Mouse (Mus musculus): Measurements from ENCODE around the gene Samhd1. TPM values are rescaled to one million over a fixed set of nuclear protein-coding genes. Genes with fewer than 3 reads are reported as not detected.

The Samhd1 gene
- total RNA-seq, 2 experiments from 2014 or later: 12.0 to 14.1 TPM

DNA sequence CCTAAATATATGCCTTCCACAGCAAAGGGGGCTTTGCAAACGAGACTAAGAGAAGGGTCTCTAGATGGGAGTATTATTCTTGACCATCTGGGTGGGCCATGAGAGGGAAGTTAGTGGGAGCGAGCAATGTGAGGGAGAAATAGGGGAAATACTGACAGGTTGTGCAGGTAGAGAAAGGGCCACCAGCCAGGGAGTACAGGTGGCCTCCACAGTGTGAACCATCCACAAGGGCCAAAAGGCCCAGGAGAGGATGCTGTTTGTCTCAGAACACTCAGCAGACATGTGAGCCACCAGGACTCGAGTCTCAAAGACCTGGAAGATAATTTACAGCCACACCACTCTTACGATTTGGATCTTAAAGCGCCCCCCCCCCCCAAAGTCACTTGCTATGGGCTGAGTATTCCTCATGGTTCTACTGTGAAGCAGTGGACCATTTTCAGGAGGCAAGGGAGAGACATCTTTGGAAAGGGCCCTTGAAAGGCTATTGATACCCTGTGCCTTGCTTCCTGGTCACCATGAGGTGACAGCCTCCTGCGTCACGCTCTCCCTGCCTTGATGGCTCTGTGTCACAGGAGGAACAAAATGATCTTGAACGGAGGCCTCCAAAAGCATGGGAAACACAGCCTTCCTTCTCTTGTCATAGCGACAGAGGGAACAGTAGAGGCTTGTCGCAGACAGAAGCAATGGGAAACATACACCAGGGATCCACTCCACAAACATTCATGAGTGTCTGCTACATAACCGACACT lies 74.3 kb downstream of the Samhd1 start:
- intact Hi-C loops (cut with DNase I): no loop called here
- DNase-seq (ENCODE audit: low spot score in 2 of 2): no peak

DNA sequence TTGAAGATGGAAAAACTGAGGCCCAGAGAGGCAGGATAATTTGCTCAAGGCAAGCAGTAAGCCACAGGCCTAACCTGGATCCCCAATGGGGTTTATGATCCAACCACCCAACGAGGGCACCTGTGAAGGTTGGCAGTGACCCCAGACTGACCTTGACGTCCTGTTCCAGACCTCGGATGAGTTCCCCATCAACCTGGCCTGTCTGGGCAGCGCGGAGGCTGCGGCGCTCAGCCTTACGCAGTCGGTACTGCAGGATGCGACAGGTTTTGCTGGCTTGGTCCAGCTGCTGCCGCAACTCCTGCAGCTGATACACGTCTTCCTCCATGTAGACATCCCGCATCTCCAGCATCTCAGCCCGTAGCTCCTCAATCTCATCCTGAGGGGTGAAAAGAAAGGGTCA lies 75.0 kb downstream of the Samhd1 start:
- intact Hi-C loops (cut with DNase I): no loop called here

DNA sequence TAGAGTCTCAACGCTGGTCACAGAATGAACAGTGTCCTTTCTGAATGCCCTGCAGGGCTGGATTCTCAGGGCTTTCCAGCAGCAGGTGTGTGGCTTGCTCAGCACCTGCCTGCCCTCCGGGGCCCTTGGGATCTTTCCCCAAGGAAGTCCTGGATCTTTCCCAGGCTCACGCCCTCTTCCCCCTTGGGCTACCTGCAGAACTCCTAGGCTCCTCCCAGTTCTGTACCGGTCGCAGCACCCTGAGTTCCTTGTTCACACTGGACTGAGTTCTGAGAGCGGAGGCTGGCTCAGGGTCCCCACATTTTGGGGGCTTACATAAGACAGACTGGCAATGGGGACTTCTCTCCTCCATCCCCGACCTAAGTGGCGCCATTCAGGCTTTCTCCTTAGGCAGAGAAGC lies 75.9 kb downstream of the Samhd1 start:
- intact Hi-C loops (cut with DNase I): no loop called here
- DNase-seq (ENCODE audit: low spot score in 2 of 2): no peak

More for the DNA sequence above, 75.0 kb downstream of the Samhd1 start:
- no peak for DNase-seq (ENCODE audit: low spot score in 2 of 2)

DNA sequence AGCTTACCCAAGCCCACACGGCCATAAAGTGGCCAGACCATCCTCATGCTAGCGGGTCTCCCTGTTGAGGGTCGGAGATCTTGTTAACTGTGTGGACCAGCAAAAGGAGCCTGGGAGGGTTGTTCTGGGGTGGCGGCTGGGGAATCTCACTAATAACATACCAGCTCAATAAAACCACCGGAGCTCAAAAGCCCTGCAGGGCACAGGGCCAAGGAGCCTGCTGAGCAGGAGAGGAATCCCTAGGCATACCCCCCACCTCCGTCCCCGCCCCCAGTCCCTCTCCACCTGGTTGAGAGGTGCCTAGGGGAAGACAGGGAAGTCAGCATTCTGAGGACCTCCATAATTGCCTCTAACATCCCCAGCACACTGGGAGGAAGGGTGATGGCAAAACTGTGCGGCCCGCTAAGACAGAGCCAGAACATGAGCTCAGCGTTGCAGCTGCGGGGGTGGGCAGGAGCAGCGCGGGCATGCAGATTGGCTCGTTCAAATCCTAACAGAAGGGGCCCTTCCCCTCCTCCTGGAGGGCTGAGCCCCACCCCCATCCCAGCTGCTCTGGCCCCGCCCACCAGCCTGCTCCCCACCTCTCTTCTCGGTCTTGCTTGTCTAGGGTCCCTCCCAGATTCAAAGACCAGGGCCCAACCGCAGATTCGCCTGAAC lies 76.6 kb downstream of the Samhd1 start:
- intact Hi-C loops (cut with DNase I): no loop called here
- peak; percentile 80 to 91 for DNase-seq (ENCODE audit: low spot score in 2 of 2)

DNA sequence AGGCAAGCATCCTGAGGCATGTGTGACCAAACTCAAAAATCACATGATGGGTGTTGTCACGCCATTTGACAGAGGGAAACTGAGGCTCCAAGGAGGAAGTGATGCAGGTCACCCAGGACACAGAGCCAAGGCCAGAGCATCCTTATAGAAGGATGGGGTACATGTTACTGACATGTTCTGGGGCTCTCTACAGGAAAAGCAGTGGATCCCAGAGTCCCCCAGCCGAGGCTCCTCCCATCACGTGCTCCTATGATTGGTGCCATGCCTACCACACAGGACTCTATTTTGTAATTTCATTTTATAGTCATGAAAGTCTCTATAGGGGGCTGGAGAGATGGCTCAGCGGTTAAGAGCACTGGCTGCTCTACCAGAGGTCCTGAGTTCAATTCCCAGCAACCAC lies 77.3 kb downstream of the Samhd1 start:
- intact Hi-C loops (cut with DNase I): no loop called here
- no peak for DNase-seq (ENCODE audit: low spot score in 2 of 2)

DNA sequence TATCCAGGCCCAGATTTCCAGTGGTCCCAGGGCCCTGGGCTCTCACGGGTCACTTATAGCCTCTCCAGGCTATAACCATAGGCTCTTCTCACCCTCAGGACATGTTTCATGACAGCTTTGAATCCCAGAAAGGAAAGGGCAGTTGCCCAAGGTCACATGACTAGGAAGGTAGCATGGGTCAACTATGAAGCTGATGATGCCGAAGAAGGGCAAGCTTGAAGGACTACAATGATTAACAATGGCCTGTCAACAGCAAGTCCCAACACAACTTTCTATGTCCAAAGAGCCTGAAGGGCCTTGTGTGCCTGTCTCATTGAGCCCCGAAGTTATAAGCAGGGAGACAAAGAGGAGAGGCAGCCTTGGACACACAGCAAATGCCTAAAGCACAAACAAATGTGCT lies 77.9 kb downstream of the Samhd1 start:
- DNase-seq (ENCODE audit: low spot score in 2 of 2): no peak
- intact Hi-C loops (cut with DNase I): no loop called here

DNA sequence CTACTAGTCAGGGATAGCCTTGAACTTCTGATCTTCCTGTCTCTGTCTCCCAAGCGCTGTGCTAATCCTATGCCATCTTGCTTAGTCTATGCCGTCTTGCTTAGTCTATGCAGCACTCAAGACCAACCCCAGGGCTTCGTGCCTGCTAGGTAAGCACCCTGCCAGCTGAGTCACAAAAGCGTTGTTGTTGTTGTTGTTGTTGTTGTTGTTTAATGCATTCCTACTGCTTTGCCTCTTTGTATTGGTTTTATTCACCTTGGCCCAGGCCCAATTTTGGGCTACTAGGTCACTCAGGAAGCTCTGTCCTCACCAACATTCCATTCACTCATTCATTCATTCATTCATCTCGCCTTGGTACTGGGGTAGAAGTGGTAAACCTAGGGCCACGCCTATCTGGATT lies 79.3 kb downstream of the Samhd1 start:
- intact Hi-C loops (cut with DNase I): no loop called here
- no peak for DNase-seq (ENCODE audit: low spot score in 2 of 2)

DNA sequence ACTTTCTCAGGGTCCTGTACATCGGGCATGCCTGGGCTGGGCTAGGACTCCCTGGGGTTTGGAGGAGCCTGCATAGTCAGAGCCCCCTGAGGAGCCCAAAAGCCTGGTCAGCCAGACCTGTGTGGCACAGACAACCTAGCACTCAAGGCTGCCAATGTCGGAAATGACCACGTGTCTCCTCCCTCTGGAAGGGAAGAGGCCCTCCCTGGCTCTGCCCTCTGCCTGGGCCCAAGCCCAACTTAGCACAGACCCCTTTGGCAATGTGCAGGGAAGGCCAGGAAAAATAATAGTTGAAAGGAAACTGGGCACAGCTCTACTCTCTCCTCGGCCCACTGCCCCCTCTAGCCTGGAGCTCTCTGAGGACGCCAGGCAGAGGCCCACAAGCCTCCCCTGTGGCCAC lies 80.2 kb downstream of the Samhd1 start:
- intact Hi-C loops (cut with DNase I): loop anchor here (5.0 kb wide), 1 partner anchor 37 kb away; no protein-coding TSS in a partner anchor
- DNase-seq (ENCODE audit: low spot score in 2 of 2): peak in 1 of 2 experiments; percentile 53

DNA sequence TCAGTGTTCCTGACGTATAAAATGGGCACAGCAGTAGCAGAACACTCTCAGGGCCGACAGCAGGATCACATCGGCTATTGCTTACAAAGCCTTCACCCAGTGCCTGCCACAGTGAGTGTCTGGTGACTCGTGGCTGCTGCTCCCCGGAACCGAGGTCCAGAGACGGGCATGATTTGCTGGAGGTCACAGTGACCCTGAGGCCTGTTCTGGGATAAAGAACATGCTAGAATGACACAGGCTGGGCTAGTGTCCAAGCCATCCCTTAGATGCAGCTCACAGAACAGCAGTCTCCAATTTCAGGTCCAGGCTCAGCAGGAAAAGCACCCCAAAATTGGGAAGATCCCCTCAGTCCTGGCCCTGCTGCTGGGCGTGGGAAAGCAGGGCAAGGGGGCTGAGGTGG lies 80.8 kb downstream of the Samhd1 start:
- intact Hi-C loops (cut with DNase I): loop anchor here (5.0 kb wide), 1 partner anchor 38 kb away; no protein-coding TSS in a partner anchor

DNA sequence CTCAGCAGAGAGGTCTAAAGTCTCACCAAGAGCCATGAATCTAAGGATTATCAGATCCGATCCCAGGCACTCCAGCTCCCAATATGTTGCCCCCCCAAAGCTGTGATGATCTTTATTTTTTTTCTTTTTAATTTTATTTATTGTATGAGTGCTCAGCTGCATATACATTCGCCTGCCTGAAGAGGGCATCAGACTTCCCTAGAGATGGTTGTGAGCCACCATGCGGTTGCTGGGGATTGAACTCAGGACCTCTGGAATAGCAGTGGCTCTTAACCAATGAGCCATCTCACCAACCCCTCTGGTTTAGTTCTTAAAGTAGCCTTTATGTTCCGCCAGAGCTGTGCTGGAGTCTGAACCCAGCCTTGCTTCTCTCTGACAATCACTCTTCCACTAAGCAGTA lies 81.3 kb downstream of the Samhd1 start:
- intact Hi-C loops (cut with DNase I): loop anchor here (5.0 kb wide), 1 partner anchor 39 kb away; no protein-coding TSS in a partner anchor
- no peak for DNase-seq (ENCODE audit: low spot score in 2 of 2)

More for the DNA sequence above, 80.8 kb downstream of the Samhd1 start:
- no peak for DNase-seq (ENCODE audit: low spot score in 2 of 2)

DNA sequence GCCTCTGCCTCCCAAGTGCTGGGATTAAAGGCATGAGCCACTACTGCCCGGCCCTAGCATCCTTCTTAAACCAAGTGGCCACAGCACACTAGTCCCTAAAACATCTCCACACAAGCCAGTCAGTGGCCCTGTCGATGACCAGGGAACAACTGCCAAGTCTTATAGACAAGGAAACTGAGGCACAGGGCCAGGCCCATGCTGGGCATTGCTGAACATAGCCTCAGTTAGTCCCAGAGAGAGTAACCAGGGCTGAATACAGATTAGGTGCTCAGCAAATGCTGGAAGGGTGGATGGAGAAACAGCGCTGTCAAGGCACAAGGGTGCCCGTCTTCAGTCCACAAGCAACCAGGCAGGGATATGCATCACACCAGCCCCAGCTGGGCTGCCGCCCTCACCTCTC lies 81.9 kb downstream of the Samhd1 start:
- intact Hi-C loops (cut with DNase I): loop anchor here (5.0 kb wide), 1 partner anchor 39 kb away; no protein-coding TSS in a partner anchor
- no peak for DNase-seq (ENCODE audit: low spot score in 2 of 2)

DNA sequence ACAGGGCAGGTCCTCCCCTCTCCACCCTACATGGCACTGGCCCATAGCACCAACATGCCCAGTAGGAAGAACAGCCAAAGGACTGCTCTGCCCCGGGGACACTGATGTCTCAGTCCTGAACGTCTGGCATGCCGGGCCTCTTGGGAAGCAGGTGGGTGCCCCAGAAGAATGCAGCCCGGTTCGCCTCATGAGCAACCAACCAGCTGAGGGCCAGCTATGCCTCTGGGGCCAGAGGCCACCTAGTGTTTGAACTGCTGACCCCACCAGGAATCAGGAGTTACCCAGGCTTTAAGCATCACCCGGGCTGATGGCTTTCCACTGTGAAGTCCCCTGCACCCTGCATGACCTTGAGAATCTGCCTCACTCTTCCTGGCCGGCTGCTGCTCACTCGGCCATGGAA lies 82.6 kb downstream of the Samhd1 start:
- intact Hi-C loops (cut with DNase I): loop anchor here (5.0 kb wide), 1 partner anchor 40 kb away; no protein-coding TSS in a partner anchor

DNA sequence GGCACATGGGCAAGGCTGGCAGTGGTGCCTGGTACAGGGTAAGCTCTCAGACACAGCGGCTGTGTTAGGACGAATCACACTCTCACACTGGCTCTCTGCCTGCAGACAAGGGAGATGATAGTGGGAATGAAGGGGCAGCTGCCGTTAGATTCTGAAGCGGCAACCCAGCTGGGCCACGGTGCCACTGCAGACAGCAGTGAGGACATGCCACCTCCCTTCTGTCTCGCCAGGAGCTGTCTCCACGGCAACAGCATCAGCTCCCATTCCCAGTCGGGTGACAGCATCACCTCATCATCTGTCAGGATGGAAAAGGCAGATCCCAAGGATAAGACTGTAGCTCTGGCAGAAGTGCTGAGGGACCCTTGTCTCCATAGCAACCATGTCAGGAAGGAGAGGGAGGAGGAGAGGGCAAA lies 85.2 kb downstream of the Samhd1 start:
- peak; percentile 68 to 89 for DNase-seq (ENCODE audit: low spot score in 2 of 2)
- intact Hi-C loops (cut with DNase I): loop anchor here (5.0 kb wide), 1 partner anchor 42 kb away; no protein-coding TSS in a partner anchor

More for the DNA sequence above, 82.6 kb downstream of the Samhd1 start:
- DNase-seq (ENCODE audit: low spot score in 2 of 2): no peak

DNA sequence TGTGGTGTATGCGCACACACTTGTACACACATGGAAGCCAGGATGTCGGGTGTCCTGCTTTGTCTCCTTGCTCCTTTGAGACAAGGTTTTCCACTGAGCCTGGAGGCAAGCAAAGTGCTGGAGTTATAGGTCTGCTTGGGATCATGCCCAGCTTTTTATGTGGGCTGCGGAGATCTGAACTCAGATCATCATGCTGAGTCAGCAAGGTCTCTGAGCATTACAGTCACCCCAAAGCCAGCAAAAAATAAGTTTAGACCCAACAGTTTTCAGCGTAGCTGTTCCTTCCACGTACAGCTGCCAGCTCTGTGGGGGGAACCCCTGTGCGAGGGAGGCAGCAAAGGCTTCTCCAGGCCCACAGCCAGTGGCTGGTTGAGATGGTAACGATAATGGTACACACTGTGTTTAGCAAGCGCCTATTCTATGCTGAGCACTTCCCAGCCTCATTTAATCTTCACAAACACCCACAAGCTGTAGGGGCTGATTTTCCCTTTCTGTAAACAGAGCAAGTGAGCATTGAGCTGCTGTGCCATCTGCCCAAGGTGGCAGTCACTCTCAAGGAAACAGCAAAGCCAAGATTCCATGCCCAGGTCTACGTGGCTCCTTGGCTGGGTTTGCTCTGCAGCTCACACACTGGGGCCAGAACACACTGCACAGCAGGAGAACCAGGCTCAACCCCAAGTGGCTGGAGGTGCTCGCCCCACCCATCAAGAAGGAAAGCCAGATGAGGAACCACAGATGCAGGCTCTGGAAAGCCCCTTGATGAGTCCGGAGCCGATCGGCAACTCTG lies 86.5 kb downstream of the Samhd1 start:
- peak; percentile 83 to 89 for DNase-seq (ENCODE audit: low spot score in 2 of 2)
- intact Hi-C loops (cut with DNase I): no loop called here

Other genes with a start within 250 kb of the Samhd1 start
- under 1 TPM; 0.18 to 0.21 TPM for gene Sla2, start 248.1 kb downstream of the Samhd1 start, total RNA-seq (2021)
- gene Ndrg3, start 143.2 kb downstream of the Samhd1 start, total RNA-seq (2021): 100 to 1,000 TPM; 569 to 619 TPM
- gene Dsn1, start 128.1 kb downstream of the Samhd1 start, total RNA-seq (2021): 1 to 10 TPM; 5.2 to 5.5 TPM
- gene Soga1, start 56.0 kb downstream of the Samhd1 start, total RNA-seq (2021): 10 to 100 TPM; 38.8 to 41.1 TPM
- not detected for gene Tldc2, start 48.2 kb downstream of the Samhd1 start, total RNA-seq (2021)
- gene Rbl1, start 69.3 kb upstream of the Samhd1 start, total RNA-seq (2021): 1 to 10 TPM; 1.7 to 1.8 TPM
- 100 to 1,000 TPM; 132 to 133 TPM for gene Rpn2, start 143.8 kb upstream of the Samhd1 start, total RNA-seq (2021)
- 1 to 10 TPM in 1 of 2 experiments, under 1 TPM in 1; 0.85 to 1.3 TPM for gene Mroh8, start 144.3 kb upstream of the Samhd1 start, total RNA-seq (2021)
- not detected for gene Ghrh, start 212.2 kb upstream of the Samhd1 start, total RNA-seq (2021)
- gene Manbal, start 232.3 kb upstream of the Samhd1 start, total RNA-seq (2021): 10 to 100 TPM; 74.4 to 80.6 TPM